Mouse (Mus musculus) adrenal gland, postnatal 25 days (tissue): ENCODE data around the gene B3gnt6. TPM values are rescaled to one million over a fixed set of nuclear protein-coding genes. Genes with fewer than 3 reads are reported as not detected.
"Not testable (repeated sequence)": the region's sequence is repeated elsewhere in the genome, so short reads cannot be mapped to it uniquely, and the experiment has no call there.

ENCODE experiments used
- DNase-seq: peaks from one replicate; pipeline ENCODE4 v3.0.0; 2021; ENCODE audit warnings: mixed read lengths
- long read RNA-seq: library from polyadenylated mRNA; stranded (forward); transcript quantifications from one replicate; pipeline ENCODE4 v2.0.0, GENCODE M21; 2021
- total RNA-seq: library from RNA; stranded (reverse); gene quantifications from 2 replicates; pipeline ENCODE4 v1.2.3, GENCODE M21; 2021

The B3gnt6 gene
- 5.6 and 12.4 TPM in 2 replicates for total RNA-seq
- long read RNA-seq, partial matches to known transcripts: 0 of 2 reads
- long read RNA-seq, other reads (novel, unspliced or antisense): 1 of 2 reads

- DNase-seq: no peak
Observed at GRCm38 (mm10) chr7:98199381-98199780, at the start of gene B3gnt6. Gene B3gnt6, minus strand, starts transcription at chr7:98199481.

GRCm38 (mm10) chr7:98236686-98237359 is 37.5 kb upstream of the B3gnt6 start:
- DNase-seq: peak; percentile 17

DNA sequence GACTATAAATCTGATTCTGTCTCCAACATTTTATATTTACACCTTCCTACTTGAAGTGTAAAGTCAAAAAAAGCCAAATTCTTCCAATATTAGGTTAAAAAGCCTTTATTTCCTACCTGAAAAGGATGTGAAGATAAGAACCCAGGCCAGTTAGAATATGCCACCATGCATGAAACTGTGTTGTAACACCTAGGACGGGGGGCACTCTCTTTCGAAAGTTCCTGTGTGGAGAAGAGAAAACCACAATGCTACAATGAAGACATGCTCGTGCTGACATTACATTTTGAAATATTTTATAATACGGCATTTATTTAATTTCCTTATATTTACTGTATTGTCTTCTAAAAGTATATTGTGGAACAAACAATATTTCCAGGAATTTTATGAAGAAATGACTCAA is 24.5 kb upstream of the B3gnt6 start:
- DNase-seq: no peak

DNA sequence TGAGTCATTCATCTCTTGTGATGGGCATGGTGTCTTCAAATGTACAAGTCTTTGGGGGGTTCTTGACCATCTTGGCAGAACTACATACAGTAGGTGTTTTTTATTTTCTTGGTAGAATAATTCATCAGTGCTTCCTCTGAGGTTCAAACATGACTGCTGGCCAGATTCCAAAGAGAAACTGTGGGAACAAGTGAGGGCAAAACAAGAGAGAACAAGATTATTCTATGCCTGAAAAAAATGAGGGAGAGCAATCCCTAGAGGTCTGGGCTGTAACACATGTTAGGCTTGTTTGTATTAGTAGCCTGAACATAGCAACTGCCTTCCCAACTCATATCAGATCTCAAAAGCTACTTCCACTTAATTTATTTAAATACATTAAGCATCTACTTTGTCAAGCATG is 17.4 kb upstream of the B3gnt6 start:
- DNase-seq: no peak

GRCm38 (mm10) chr7:98202946-98203345 is 3.7 kb upstream of the B3gnt6 start:
- DNase-seq: no peak

DNA sequence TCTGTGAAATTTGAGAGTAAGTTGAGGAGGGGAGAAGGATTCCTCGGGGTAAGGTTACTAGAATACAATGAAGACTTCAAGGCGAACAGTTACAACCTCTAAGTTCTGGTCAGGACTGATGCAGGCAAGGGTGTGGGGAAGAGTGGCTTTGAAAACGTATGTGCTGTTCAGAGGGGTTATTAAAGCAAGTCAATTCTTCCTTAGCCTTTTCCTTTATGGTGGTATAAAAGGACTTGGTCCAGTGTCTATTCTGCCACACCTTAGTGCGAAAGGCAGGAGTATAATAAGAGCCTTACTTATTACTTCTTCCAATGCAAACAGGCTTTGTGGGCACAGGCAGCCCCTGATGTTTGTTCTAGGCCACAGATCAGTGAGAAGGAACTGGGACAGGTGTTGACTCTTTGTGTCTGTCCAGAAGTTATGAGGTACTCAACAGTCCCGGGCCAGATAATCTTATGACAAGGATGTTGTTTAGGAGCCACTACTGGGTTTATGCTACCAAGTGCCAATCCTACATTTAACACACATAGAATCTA is 2.3 kb upstream of the B3gnt6 start:
- DNase-seq: no peak

DNA sequence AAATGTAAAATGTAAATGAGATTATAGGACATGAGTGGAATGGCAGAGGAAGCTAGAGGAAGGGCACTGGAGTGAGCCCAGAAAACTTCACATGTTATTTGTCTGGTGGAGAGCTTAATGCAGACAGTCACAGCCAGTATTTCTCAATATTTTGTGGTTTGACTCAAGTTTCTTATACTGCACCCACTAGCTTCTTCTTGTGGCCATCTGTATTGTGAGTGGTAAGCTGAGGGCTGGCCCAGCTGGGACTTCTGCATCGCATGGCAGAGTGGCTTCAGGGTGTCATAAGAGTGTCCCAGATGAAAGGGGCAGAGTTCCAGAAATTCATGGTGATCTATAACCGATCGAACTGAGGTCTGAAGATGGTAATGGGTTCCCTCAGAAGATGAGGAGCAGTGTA is 1.1 kb upstream of the B3gnt6 start:
- no peak for DNase-seq

GRCm38 (mm10) chr7:98195151-98195801 is 4.0 kb downstream of the B3gnt6 start:
- DNase-seq: no peak

- peak; percentile 26 for DNase-seq
Observed at GRCm38 (mm10) chr7:98194026-98194792, 5.1 kb downstream of the B3gnt6 start.

GRCm38 (mm10) chr7:98193515-98194025 is 5.7 kb downstream of the B3gnt6 start:
- DNase-seq: peak; percentile 28

GRCm38 (mm10) chr7:98191571-98192250 is 7.6 kb downstream of the B3gnt6 start:
- DNase-seq: peak; percentile 28

DNA sequence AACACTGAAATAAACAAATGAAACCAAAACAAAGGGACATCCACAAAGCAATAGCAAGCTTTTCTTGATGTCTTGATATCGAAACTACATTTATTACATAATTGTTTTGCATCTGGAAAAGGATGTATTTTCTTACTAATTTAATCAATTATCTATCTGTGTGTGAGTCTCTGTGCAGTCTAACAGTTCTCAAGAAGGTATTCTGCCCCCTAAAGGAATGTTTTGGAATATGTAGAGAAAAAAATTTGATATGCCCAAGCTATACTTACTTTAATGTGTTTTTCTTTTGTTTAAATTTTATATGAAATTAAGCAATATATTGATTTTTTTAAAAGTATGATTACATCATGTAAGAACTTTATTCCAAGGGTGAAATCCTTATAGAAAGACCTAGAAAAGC is 8.7 kb downstream of the B3gnt6 start:
- no peak for DNase-seq

DNA sequence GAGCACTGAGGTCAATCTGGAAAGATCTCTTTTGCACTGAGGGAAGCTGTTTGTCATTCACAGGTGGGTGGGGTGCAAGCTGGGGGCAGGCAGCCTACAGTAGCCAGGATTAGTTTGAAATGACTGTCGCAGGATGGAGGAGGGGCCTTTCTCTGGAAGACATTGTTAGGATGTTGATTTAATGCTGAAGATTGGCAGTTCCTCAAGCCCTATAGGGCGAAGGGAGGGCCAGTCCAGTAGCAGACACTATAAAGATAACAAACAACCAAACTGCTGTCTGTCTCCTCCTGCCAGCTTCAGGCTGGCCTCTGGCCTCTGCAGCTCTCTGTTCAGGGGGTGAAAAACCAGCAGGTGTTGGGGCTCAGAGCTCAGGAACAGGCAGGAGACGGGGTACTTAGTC is 9.5 kb downstream of the B3gnt6 start:
- no peak for DNase-seq

GRCm38 (mm10) chr7:98188680-98189079 is 10.6 kb downstream of the B3gnt6 start:
- no peak for DNase-seq

DNA sequence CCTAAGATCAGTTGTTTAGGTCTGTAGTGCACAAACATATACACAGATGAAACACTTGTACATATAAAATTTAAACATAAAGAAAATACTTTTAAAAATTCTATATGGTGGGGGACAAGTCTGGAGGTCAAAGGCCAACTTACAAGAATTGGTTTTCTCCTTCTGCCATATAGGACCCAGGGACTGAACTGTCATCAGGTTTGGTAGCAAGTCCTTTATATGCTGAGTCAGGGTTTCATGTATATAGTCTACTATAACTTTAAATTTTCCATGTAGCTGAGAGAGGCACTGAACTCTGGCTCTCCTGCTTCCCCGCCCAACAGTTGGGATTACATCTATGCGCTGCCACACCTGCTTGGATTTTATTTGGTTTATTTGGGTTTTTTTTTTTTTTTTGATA is 11.0 kb downstream of the B3gnt6 start:
- no peak for DNase-seq

DNA sequence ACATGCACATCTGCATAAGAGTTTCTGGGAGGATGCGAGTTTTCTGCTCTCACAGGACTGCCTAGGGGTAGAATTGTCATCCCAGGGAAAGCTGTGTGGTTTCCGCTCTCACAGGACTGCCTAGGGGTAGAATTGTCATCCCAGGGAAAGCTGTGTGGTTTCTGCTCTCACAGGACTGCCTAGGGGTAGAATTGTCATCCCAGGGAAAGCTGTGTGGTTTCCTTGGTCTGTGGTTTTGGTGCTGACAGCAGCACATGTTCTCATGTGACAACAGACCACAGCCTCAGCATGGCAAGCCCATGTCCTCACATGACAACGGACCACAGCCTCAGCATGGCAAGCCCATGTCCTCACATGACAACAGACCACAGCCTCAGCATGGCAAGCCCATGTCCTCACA is 11.9 kb downstream of the B3gnt6 start:
- not testable (repeated sequence) for DNase-seq

- DNase-seq: no peak
Observed at GRCm38 (mm10) chr7:98186637-98187036, 12.6 kb downstream of the B3gnt6 start.

DNA sequence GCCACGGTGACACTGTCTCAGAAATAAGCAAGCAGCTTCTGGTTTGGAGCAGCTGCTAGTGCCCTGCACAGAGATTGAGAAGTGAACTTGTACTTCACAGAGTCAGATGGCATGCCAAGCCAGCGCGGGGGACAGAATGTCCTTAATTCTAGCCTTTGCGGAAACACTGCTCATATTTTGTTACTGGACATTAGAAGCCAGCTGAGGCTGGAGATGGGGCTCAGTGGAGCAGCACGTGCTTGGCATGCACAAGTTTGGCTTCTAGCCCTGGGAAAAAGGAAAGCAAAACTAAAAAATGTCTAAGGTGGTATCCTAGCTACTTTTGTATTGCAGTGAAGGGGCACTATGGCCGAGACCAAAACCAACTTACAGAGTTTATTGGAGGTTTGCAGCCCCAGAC is 14.0 kb downstream of the B3gnt6 start:
- DNase-seq: no peak

- no peak for DNase-seq
Observed at GRCm38 (mm10) chr7:98178560-98179231, 20.6 kb downstream of the B3gnt6 start.

- peak; percentile 66 for DNase-seq
Observed at GRCm38 (mm10) chr7:98177929-98178559, 21.2 kb downstream of the B3gnt6 start, which contains the start of gene Capn5. Gene Capn5, minus strand, starts transcription at chr7:98178274.

- DNase-seq: no peak
Observed at GRCm38 (mm10) chr7:98177566-98177928, 21.7 kb downstream of the B3gnt6 start.
